Mouse (Mus musculus): ENCODE measurements around the gene Cacna1d. TPM values are rescaled to one million over a fixed set of nuclear protein-coding genes. Genes with fewer than 3 reads are reported as not detected.

Cacna1d gene
- polyA plus RNA-seq, 1 experiment from 2014 or later: 2.6 TPM

DNA sequence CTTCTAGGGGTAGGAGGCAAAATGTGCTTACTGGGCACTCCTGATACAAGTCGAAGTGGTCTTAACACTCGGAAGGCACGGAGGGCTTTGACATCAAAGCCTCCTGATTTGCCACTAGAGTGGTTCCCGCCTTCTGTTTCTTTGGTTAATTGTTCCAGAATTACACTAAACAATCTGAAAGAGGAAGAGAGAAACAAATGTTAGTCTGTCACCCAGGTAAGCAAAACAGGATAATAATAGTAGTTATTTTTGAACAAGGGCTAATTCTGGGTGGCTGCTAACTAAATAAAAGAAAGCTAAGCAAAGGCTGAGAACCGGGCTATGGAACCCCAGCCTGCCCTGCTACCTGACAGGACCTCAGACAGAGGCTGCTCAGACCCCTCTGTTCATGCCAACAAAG lies 307.2 kb downstream of the Cacna1d start:
- Histone ChIP-seq H3K9me3 (ENCODE audit: control insufficient read depth, low read length) (no peaks in the 10 kb centered on the region), H3K27me3 (replicated peaks; ENCODE audit: control insufficient read depth, insufficient read depth, low read length) (no peaks in the 10 kb centered on the region), H3K36me3 (ENCODE audit: control insufficient read depth, insufficient read depth, low read length) (no peaks in the 10 kb centered on the region), H3K9ac (ENCODE audit: low read depth, low read length) (no peak overlapping the region), H3K4me1 (ENCODE audit: control insufficient read depth, insufficient read depth, low read length) (no peaks in the 10 kb centered on the region), H3K4me3 (ENCODE audit: low read length) (no peak overlapping the region), H3K27ac (ENCODE audit: low read length) (no peak overlapping the region), H3K4me2 (ENCODE audit: low read depth, low read length) (no peak overlapping the region)
- 75% methylated on average over 5 of the region's 5 CpGs for WGBS
- no peak for ATAC-seq

DNA sequence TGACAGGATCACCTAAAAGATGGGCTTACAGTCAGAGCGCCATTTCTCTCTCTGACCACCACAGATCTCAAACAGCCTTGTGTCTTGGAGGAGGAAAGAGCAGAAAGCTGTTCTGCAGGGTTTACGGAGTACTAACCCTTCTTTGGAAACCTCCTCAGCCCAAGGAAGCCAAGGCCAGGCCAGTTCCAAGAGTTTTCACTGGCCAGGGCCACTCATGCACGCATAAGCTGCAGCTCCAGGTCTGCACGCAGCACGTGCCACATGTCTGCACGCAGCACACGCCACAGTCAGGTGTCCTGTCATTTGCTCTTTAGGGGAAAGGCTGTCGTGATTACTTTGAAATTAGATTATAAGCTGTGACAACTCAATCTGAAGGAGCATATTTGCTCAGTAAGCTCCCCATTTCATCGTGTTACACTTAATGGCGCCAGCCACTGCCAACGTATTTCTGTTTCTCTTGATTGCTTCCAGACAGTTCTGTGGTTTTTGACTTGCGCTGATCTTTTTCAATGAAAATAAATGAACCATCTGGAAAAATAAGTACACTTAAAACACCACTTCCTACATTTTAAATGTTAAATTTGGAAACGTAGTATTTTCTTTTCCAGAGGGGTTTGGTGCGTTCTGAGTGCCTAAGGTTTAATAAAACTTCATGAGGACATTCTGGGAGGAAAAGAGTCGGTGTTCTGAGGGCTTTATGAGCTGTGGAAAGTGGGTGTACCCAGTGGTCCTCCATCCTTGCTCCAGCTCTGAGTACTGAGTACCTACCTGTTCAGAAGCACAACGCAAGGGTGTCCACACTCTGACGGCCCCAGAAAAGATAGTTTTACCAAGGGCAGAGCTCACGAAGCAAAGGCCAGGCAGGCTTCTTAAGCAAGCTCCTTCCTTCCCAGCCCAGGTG lies 308.4 kb downstream of the Cacna1d start:
- 86% methylated on average over 18 of the region's 18 CpGs for WGBS
- ATAC-seq: no peak

DNA sequence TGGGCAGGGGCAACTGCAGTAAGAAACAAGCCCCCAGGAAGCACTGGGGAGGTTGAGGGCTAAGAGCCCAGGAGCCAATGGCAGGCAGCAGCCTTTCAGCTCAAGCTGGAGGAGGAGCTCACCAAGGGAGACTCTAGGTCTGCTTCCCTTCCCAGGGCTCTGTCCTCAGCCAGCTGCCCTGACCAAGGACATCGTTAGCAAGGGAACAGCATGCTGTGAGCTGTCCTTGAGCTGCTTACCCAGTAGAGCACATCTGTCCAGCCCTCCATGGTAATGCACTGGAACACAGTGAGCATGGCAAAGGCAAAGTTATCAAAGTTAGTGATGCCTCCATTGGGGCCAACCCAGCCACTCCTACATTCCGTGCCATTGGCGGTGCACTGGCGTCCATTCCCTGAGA lies 312.9 kb downstream of the Cacna1d start:
- Histone ChIP-seq H3K4me2 (ENCODE audit: low read depth, low read length) (no peak overlapping the region), H3K27me3 (replicated peaks; ENCODE audit: control insufficient read depth, insufficient read depth, low read length) (no peaks in the 10 kb centered on the region), H3K9ac (ENCODE audit: low read depth, low read length) (no peak overlapping the region), H3K36me3 (ENCODE audit: control insufficient read depth, insufficient read depth, low read length) (no peaks in the 10 kb centered on the region), H3K4me3 (ENCODE audit: low read length) (no peak overlapping the region), H3K27ac (ENCODE audit: low read length) (no peak overlapping the region), H3K4me1 (ENCODE audit: control insufficient read depth, insufficient read depth, low read length) (peaks cover 3% of the 10 kb centered on the region; the same call in 1 of the 2 replicates), H3K9me3 (ENCODE audit: control insufficient read depth, low read length) (no peaks in the 10 kb centered on the region)
- ATAC-seq: 0 out of 2 replicates have a peak, but pooled peaks have one; percentile 36
- WGBS: 75% methylated on average over 4 of the region's 4 CpGs

More for the DNA sequence above, 308.4 kb downstream of the Cacna1d start:
- Histone ChIP-seq H3K9ac (ENCODE audit: low read depth, low read length) (no peak overlapping the region), H3K27me3 (replicated peaks; ENCODE audit: control insufficient read depth, insufficient read depth, low read length) (no peaks in the 10 kb centered on the region), H3K36me3 (ENCODE audit: control insufficient read depth, insufficient read depth, low read length) (no peaks in the 10 kb centered on the region), H3K4me2 (ENCODE audit: low read depth, low read length) (no peak overlapping the region), H3K4me1 (ENCODE audit: control insufficient read depth, insufficient read depth, low read length) (peaks cover 3% of the 10 kb centered on the region; the same call in 1 of the 2 replicates), H3K27ac (ENCODE audit: low read length) (no peak overlapping the region), H3K9me3 (ENCODE audit: control insufficient read depth, low read length) (no peaks in the 10 kb centered on the region), H3K4me3 (ENCODE audit: low read length) (no peak overlapping the region)

DNA sequence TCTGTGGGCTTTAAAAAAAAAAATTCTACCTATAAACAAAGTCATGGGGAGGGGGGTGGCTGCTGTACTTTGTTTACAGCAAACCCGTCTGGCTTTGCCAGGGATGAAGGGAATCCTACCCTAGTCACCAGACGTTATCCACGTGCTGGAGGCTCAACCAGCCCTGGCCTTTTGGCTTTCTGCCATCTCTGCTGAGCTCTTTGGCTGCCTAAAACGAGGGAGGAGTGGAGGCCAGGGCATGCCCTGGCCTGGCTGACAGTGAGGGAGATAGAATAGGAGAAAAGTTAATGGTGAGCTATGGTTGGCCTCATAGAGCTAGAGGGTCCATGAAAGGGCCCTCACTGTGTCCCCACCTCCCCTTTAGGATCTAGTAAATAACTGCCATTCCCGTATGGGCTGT lies 313.4 kb downstream of the Cacna1d start:
- Histone ChIP-seq H3K4me2 (ENCODE audit: low read depth, low read length) (no peak overlapping the region), H3K4me3 (ENCODE audit: low read length) (no peak overlapping the region), H3K9ac (ENCODE audit: low read depth, low read length) (no peak overlapping the region), H3K36me3 (ENCODE audit: control insufficient read depth, insufficient read depth, low read length) (no peaks in the 10 kb centered on the region), H3K9me3 (ENCODE audit: control insufficient read depth, low read length) (no peaks in the 10 kb centered on the region), H3K27me3 (replicated peaks; ENCODE audit: control insufficient read depth, insufficient read depth, low read length) (no peaks in the 10 kb centered on the region), H3K4me1 (ENCODE audit: control insufficient read depth, insufficient read depth, low read length) (peaks cover 3% of the 10 kb centered on the region; the same call in 1 of the 2 replicates), H3K27ac (ENCODE audit: low read length) (no peak overlapping the region)
- no peak for ATAC-seq
- 32% methylated on average over 5 of the region's 5 CpGs for WGBS

DNA sequence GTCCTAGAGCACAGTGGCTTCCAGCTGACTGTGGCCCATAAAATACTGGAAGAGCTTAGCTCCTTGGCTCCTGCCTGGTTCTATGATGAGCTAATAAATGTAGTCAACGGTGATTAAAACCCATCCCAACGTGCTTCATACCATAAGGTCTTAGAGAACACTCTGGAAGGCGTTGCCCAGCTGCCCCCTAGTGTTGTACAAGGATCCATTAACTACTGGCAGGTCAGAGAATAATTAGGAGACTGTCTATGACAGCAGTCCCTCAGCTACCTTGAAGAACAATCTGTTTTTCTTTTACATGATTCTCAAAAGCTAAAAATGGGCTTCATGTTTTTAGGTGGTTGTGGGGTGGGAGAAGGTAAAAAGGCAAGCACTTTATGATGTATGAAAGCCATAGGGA lies 315.9 kb downstream of the Cacna1d start:
- WGBS: 66% methylated on average over 3 of the region's 3 CpGs
- no peaks in the 10 kb centered on the region for H3K27me3 ChIP-seq (replicated peaks; ENCODE audit: control insufficient read depth, insufficient read depth, low read length)
- H3K4me3 ChIP-seq (ENCODE audit: low read length): no peak overlapping the region
- no peak overlapping the region for H3K4me2 ChIP-seq (ENCODE audit: low read depth, low read length)
- no peaks in the 10 kb centered on the region for H3K9me3 ChIP-seq (ENCODE audit: control insufficient read depth, low read length)
- H3K9ac ChIP-seq (ENCODE audit: low read depth, low read length): no peak overlapping the region
- H3K4me1 ChIP-seq (ENCODE audit: control insufficient read depth, insufficient read depth, low read length): peaks cover 3% of the 10 kb centered on the region; the same call in 1 of the 2 replicates
- H3K36me3 ChIP-seq (ENCODE audit: control insufficient read depth, insufficient read depth, low read length): no peaks in the 10 kb centered on the region
- H3K27ac ChIP-seq (ENCODE audit: low read length): no peak overlapping the region
- ATAC-seq: no peak

DNA sequence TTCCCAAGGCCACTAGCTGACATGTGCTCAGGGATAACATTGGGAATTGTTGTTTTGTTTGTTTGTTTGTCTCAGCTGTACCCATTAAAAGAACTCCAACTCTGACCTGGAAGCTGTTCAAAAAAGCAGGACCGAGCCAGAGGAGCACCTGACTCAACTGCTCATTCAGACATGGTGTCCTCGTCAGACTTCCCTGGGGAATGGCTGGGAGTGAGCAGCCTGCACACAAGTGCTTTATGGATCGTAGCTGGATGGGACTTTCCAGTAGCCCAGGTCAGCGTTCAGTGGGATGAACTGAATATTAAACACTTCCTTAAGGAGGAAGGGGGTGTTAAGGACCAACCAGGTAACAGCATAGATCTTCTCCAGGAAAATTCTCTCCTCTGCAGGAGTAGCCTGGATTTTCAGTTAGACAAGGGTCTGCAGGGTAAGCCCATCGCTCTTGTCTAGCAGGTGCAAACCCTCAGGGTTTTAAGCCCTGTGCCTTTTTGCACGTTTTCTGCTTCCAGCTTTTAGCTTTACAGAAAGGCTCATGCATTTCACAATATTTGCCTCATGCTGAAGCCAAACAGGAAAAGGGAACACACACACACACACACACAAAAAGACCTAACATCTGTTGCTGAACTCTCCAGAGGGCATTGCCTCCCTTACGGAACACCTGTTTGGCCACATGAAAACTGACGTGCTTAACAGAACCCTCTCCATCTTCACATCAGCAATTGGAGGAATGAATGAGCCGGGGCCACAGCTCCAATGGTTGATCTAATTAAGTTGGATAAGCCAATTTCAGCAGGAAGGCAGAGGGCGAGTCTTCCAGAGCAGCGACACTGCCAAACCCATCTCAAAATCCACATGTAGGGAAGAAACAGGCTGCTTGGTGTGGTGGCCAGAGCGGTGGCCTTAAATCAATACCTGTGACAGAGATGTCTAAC lies 318.2 kb downstream of the Cacna1d start:
- H3K4me3 ChIP-seq (ENCODE audit: low read length): no peak overlapping the region

DNA sequence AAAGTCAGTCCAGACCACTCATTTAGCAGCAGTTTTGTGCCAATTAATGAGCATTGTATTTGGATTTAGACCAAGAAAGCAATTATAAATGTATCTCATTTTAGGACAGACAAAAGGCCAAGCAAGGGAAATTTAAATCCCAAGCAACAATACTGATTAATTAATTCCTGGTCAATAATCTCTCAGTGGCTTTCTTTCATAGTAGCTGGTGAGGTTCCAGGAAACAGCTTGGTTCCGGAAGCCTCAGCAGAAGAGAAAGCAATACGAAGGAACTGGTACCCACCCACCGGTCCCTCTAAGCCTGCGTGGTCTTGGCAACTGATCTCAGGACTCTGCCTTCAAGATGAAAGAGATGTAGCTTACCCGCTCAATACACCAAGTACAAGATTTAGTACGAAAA lies 319.7 kb downstream of the Cacna1d start:
- no peak overlapping the region for H3K9ac ChIP-seq (ENCODE audit: low read depth, low read length)
- no peak overlapping the region for H3K4me2 ChIP-seq (ENCODE audit: low read depth, low read length)
- H3K27me3 ChIP-seq (replicated peaks; ENCODE audit: control insufficient read depth, insufficient read depth, low read length): no peaks in the 10 kb centered on the region
- H3K4me3 ChIP-seq (ENCODE audit: low read length): no peak overlapping the region
- no peak for ATAC-seq
- H3K36me3 ChIP-seq (ENCODE audit: control insufficient read depth, insufficient read depth, low read length): no peaks in the 10 kb centered on the region
- H3K27ac ChIP-seq (ENCODE audit: low read length): no peak overlapping the region
- H3K9me3 ChIP-seq (ENCODE audit: control insufficient read depth, low read length): no peaks in the 10 kb centered on the region
- H3K4me1 ChIP-seq (ENCODE audit: control insufficient read depth, insufficient read depth, low read length): no peaks in the 10 kb centered on the region
- WGBS: 82% methylated on average over 6 of the region's 6 CpGs

More for the DNA sequence above, 318.2 kb downstream of the Cacna1d start:
- Histone ChIP-seq H3K9ac (ENCODE audit: low read depth, low read length) (no peak overlapping the region), H3K4me2 (ENCODE audit: low read depth, low read length) (no peak overlapping the region), H3K4me1 (ENCODE audit: control insufficient read depth, insufficient read depth, low read length) (peaks cover 1% of the 10 kb centered on the region; the same call in 1 of the 2 replicates), H3K9me3 (ENCODE audit: control insufficient read depth, low read length) (no peaks in the 10 kb centered on the region), H3K27ac (ENCODE audit: low read length) (no peak overlapping the region), H3K27me3 (replicated peaks; ENCODE audit: control insufficient read depth, insufficient read depth, low read length) (no peaks in the 10 kb centered on the region), H3K36me3 (ENCODE audit: control insufficient read depth, insufficient read depth, low read length) (no peaks in the 10 kb centered on the region)
- no peak for ATAC-seq
- WGBS: 71% methylated on average over 12 of the region's 12 CpGs

DNA sequence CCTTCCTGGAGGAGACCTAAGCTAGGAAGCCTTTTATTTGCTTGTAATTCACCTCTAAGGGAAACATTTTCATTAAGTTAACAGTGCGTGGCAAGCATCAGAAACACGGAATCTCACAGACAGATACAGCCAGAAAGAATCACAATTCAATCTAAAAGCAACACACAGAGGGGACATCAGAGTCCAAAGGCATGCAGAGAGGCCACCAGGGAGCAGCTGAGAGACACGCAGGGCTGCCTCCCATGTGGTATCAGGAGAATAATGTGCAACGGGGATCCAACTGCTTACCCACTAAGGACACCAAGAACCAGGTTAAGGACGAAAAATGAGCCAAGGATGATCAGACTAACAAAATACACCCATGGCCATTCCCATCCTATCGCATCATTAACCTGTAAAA lies 320.2 kb downstream of the Cacna1d start:
- Histone ChIP-seq H3K9me3 (ENCODE audit: control insufficient read depth, low read length) (no peaks in the 10 kb centered on the region), H3K4me3 (ENCODE audit: low read length) (no peak overlapping the region), H3K27ac (ENCODE audit: low read length) (no peak overlapping the region), H3K36me3 (ENCODE audit: control insufficient read depth, insufficient read depth, low read length) (no peaks in the 10 kb centered on the region), H3K4me1 (ENCODE audit: control insufficient read depth, insufficient read depth, low read length) (no peaks in the 10 kb centered on the region), H3K4me2 (ENCODE audit: low read depth, low read length) (no peak overlapping the region), H3K9ac (ENCODE audit: low read depth, low read length) (no peak overlapping the region), H3K27me3 (replicated peaks; ENCODE audit: control insufficient read depth, insufficient read depth, low read length) (no peaks in the 10 kb centered on the region)
- no peak for ATAC-seq
- WGBS: 59% methylated on average over 6 of the region's 6 CpGs

DNA sequence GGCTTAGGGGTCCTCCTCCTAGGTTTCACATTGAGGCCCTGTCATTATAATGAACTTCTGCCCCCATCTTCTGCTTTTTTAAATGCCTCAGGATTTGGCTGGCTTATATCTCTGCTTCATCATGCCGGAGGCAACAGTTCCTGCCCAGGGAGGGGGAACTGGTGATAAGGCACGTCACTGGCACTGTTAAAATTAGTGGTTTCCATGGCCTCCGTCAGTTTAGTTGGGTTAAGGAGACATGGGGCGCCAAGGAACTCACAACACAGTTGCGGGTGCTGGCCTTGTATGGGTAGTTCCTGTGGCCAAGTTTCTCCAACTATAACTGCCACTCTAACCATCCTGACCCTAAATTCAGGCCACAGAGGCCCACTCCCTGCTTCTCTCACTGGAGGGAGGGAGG lies 321.8 kb downstream of the Cacna1d start:
- no peaks in the 10 kb centered on the region for H3K36me3 ChIP-seq (ENCODE audit: control insufficient read depth, insufficient read depth, low read length)
- no peak overlapping the region for H3K9ac ChIP-seq (ENCODE audit: low read depth, low read length)
- WGBS: 71% methylated on average over 5 of the region's 5 CpGs
- H3K27ac ChIP-seq (ENCODE audit: low read length): no peak overlapping the region
- no peaks in the 10 kb centered on the region for H3K9me3 ChIP-seq (ENCODE audit: control insufficient read depth, low read length)
- no peaks in the 10 kb centered on the region for H3K27me3 ChIP-seq (replicated peaks; ENCODE audit: control insufficient read depth, insufficient read depth, low read length)
- no peak overlapping the region for H3K4me3 ChIP-seq (ENCODE audit: low read length)
- no peak overlapping the region for H3K4me2 ChIP-seq (ENCODE audit: low read depth, low read length)
- no peaks in the 10 kb centered on the region for H3K4me1 ChIP-seq (ENCODE audit: control insufficient read depth, insufficient read depth, low read length)
- ATAC-seq: no peak
